Mouse (Mus musculus) hindlimb bud, embryonic 11.5 days (tissue): ENCODE results near the gene Rpl37a.

Experiments used
- DNase-seq: peaks from one replicate; pipeline ENCODE4 v3.0.0-alpha.2; 2012; ENCODE audit warnings: low read depth, low spot score; ENCODE audit errors: extremely low spot score

Rpl37a gene

DNA sequence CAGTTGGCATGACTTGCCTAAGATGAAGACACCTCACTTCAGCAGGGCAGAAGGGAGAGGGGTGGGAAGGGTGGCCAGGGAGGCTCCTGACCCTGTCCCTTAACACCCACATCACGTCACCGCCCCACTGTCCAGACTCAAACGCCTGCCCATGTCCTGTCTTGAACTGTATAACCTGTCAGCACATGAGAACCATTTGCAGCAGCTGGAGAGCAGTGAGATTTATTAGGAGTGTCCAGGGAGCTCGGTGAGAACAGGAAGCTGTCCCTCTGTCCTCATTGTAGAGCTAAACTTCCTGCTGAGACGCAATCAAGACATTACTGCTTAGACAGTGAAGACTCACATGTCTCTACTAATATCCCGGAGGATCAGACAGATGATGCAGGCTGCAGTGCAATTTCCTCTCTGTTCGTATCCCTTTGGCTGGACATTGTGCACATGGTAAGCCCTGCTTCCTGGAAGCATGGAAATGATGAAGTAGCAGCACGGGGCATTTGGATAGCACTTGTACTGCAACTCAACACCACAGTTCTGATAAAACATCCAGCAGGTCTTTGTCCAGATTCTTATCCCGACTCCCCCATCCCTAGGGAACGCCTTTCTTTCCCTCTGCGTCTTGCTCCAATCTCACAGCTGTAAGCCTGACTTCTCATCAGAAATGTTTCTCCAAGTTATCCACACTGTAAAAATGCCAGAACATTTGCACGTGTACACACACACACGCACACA is 25.5 kb downstream of the Rpl37a start:
- no peak for DNase-seq

DNA sequence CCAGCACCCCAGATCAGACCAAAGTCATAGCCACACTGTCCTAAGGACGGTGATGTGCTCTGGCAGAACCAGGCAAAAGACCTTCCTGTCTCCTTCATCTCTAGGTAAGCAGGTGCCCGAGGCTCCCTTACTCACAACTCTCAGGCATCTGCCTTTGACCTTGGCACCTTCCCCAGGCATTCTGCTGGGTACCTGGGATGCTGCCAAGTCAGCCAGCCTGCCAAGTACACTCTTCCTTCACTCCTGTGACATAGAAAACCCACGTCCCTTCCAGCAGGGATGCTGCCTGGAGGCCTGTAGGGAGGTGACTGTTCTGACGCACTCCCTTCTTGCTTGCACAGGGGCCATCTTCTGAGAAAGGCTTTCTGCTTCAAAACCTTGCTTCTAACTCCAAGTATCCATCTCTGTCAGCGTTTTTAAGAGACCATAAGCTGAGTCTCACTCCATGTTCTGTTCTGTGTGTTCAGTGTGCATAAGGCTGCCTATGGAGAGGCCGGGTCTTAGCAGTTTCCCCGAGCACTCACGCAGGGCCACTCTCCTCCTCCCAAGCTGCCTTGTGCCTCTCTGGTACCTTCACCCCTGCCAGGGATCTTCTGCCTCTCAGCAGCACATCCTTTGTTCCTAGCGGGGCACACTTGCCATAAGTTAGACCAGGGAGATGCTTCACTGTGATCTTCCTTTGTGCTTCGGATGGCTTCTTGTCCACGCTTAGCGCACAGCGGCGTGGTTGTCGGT is 28.0 kb downstream of the Rpl37a start:
- no peak for DNase-seq

DNA sequence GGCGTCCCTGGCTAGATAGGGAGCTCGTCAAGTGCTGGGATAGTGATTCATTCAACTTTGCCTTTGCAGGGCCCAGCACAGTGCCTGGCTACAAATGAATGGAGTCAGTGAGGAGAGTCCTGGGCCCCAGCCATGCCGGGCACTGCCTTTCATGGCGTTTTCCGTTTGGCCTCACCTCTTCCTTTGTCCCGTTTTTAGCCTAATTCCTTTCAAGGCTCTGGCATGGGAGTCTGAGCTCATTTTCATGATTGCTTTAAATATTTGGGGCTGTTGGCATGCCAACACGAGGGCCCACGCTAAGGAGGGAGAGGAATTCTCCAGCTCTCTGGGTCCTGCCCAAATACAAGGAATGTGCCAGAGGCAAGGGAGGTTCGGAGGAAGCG is 28.6 kb downstream of the Rpl37a start:
- DNase-seq, result no peak

DNA sequence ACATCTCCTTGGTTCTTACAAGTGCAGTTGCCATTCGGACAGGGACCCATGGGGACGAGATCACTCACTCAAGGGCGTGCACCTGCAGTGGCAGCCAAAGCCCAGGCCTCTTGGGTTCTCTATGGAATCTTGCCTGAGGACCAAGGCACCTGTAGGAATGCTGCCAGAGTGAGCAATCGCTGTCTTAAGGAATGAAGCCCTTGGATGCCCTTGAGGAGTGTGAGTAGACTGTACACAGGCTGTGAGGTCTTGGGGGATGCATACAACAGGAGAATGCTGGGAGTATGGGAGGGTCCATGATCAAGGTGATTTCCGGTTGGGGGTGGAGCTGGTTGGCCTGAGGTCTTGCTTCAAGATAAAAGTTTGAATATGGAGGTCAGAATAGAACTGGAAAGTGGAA is 30.3 kb downstream of the Rpl37a start:
- no peak for DNase-seq

DNA sequence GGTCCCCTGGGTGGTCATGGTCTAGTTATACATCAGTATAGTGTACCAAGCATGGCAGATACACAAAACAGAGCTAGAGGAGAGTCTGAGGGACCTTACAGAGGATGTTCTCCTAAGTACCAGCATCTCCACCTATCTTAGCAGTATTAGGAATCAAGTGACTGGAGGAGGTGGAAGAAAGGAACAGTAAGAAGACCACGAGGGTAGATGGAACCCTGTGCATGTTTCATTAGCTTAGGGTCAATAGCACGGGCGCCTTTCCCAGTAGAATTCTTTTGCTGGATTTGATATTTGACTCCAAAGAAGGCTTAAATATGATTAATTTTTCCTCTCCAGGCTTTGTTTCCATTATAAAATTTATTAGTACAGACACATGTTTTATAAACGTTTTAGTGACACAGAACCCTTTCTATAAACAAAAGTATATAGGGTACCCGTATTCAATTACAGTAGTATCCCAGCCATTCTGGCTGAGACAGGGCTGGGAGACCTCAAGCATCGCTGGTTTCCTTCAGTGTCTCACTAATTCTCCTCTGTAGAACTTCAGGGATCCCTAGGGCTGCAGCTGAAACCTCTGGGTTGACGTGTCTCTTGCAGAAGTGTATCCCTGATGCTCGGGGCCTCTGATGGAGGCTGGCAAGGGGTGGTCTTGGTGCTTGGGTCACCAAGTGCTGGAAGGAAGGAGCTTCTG is 33.9 kb downstream of the Rpl37a start:
- no peak for DNase-seq

DNA sequence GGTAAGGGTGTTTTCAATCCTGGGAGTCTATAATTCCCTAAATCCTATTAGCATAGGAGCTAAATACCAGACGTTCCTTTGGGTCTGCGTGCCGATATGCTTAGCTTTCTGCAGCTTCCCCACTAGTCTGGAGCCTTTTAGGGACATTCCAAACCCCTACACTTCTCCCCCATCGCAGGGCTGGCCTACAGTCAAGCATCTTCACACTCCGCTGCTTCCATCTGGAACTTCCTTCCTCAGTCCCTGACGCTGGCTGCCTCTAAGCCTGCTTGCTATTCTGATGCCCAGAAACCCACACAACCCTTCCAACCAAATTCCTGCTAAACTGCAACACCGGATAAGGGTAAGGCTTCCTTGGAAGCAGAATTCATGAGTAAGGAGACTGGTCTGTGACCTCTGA is 35.3 kb downstream of the Rpl37a start:
- DNase-seq, result no peak

DNA sequence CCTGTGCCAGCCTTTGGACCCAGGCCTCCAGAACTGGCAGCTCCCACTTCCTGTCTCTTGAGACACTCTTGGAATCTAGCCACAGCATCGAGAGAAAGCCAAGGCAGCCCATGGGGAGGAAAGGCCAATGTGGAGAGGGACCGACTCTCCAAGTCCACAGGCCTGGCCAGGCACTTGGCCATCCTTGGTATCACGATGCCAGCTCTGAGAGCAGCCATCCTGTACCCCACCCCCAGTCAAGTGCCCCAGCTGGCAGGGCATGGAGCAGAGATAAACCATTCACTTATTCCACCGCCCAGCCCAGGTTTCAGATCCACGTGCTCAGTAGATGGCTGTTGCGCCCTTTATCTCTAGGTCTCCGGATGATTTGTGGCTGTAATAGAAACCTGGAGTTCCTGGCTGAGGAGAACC is 40.3 kb downstream of the Rpl37a start:
- no peak for DNase-seq

DNA sequence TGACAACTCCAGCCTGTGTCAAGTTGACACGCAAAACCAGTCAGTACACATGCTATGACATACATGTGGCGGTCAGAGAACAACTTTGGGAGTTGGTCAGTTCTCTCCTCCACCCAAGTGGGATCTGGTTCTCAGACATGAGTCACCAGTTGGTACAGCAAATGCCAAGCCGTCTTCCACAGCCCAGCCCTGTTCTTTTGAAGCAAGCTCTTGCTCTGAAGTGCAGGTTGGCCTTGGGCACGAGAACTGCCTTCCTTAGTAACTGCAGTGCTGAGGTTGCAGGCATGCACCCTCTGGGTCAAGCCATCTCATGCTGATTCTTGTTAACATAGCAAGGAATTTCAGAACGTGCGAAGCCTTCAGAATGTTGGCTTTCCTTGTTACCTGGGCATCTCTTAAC is 42.1 kb downstream of the Rpl37a start:
- DNase-seq, result no peak

DNA sequence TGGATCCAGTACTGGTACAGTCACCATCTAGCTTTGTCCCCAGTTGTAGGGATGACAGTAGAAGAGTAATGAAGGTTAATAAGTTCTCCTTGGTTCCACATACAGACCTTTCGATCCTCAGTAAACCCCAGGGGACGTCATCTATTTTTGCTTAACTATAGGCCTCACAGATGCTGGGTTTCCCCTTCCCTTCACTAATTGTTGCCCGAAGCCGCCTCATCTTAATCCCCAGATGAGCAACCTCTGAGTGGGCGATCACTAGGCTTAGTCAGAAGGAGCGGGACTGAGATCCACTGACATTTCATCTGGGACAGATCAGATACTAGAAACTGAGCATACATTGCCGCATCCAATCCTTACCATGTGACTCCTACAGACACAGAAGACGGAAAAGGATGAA is 44.1 kb downstream of the Rpl37a start:
- no peak for DNase-seq

DNA sequence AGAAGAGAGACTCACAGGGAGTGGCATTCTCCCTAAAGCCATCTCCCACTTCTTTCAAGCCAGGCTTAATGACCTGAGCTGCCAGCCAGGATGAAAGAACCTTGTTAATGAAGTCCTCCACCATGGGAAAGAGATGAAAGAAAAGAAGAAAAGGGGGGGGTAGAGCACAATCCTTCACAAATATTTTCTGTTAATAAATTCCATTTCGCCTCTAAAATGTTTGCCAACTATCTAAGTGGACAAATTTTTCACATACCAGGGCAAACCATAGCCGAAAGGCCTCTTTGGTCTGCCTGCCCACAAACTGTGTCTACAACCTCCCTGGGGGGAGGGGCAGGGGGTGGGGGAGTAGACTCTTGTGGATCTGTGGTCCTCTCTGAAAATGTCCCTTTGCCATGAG is 44.7 kb downstream of the Rpl37a start:
- no peak for DNase-seq

DNA sequence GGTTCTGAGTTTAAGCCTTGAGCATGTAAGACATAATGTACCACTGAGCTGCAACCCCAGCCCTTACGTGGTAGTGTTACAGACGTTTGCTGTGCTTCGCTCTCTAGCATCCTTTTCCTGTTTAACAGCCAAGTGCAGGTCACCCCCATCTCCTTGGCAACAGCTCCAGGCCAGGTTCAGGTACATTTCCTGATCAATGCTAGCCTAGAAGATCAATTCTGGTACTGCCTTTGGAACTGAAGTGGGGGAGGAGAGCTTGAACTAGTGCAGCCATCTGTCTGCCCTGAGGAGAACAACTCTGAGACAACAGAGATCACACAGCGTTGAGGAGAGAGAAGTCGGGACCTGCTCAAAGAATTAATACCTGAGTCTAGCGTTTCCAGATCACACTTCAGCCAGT is 48.7 kb downstream of the Rpl37a start:
- DNase-seq, result no peak
